Mouse (Mus musculus): ENCODE measurements around the gene Olfml2b. TPM values are rescaled to one million over a fixed set of nuclear protein-coding genes. Genes with fewer than 3 reads are reported as not detected.
A peak's percentile ranks its signal among the peaks of the same experiment; 100 is the strongest.

Olfml2b gene
- total RNA-seq, 2 experiments from 2014 or later, result 5.1 to 5.2 TPM

DNA sequence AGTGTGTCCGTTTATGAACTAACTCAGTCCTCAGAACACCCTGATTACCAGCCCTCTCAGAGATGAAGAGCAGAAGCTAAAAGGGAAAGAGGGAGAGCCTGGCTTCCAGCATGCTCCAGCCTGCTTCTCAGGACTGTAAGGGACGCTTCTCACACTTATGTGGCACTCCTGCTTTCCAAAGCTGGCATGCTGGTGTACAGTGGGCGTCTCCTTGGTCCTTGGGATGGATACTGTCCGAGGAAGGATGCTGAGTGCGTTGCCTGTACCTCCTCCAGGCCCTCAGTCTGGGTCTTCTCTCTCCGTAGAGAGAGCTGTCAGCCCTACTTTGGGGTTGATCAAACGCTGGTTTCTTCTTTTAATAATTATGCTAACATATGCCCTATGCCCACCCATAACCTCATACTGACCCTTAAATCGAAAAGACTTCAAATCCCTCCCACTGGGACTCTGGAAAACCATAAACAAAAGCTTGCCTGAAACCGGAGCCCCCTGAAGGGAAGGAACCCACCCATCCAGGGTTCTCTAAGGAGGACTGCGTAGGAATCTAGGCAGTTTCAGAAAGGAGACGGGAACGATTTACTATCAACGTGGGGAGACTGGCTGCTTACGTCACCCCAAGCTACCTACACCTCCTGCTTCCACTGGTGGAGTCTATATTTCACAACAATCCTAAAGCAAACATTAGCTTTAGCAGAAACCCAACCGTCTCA, 1.7 kb downstream of the Olfml2b start:
- no peak for DNase-seq (ENCODE audit: low spot score in 2 of 2)

DNA sequence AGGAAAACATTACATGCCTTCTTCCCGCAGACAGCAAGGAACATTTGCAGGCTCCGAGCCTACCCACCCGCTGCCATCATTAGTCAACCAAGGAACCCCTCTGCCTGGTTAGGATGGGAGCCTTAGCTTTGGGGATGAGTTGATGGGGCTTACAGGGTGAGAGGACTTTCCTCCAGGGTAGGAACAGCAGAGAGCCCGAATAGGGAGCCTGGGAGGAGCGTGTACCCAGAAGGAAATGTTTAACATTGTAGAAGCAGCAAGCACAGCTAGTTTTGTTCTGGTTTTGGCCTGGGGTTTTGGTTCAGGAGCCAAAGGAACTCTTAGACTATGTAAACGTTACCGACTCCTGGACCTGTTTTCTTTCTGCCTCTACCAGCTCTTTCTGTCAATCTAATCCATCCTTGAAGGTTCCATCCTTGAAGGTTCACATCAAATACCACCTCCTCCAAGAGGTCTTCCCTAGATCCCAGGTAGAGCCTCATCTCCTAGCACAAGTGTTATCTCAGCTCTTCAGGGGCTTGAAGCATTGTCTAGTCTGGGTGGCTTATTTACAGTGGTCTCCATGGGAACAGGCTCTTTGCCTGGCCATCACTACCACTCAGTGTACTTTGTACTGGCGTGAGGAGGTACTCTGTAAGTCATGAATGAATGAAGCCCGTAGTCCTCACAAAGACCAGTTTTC, 2.4 kb downstream of the Olfml2b start:
- DNase-seq (ENCODE audit: low spot score in 2 of 2), result no peak

DNA sequence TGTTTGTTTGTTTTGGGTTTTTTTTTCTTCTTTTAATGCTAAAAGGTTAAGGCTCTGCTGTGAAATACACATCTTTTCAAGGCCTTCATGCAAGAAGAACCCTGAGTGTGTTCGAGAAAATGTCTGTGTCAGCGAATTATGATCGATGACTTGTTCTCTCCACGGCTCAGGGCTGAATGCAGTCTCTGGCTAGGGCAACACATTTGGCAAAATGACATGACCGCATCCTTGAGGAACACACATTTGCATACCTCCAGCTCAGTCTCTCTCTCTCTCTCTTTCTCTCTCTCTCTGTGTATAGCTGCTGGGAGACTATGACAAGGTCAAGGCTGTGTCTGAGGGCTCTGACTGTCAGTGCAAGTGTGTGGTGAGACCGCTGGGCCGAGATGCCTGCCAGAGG, 3.0 kb downstream of the Olfml2b start:
- DNase-seq (ENCODE audit: low spot score in 2 of 2), result peak in 1 of 2 experiments; percentile 36

DNA sequence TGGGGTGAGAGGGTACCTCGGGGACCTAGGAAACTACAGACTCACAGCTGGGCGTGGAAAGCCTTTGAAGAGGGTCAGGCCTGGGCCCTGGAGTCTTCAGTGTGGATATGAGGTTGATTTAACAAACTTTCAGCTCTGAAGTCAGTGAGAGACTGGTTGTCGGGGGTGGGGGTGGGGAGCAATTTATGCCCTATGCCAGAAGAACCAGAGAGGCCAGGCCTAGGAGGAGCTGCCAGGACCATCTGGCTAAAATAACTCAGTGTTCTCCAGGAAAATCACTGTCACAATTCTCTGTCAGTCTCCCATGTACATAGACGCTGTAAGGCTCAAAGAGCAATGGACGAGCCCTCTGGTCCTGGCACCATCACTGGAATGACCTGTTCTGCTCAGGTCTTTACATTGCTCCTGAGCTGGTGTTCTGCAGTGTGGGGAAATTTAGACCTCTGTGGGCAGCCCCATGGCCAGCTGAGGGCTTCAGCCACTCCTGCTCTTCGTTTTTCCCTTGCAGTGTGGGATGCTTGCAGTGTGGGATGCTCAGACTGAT, 3.7 kb downstream of the Olfml2b start:
- no peak for DNase-seq (ENCODE audit: low spot score in 2 of 2)

DNA sequence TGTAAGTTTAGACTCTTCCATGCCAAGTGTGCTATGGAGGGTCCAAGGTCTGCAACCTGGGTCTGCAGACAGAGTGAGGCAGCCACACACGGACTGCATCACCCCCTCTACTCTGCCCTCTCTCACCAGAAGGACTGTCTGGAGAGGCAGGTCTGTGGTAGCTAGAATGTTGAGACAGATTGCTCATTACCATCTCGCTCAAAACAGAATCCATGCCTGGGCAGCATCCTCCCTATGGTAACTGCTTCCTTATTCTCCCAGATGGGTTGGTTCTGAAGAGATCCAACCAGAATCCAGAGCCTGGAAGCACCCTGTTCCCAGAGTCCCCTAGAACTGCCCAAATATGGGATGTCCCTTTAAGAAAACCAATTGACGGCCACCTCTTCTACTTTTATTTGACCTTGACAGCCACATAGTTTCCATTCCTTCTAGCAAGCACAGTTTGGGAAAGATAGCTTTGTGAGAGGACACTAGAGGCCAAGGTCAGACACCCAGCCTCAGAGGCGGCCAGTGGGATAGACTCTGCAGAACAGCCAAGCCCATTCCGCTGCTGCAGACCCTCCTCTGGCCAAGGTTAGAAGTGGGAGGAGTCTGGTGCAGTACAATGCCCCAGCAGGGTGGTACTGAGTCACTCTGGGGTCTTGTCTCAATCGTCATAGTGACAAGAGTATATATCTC, 6.9 kb downstream of the Olfml2b start:
- no peak for DNase-seq (ENCODE audit: low spot score in 2 of 2)

DNA sequence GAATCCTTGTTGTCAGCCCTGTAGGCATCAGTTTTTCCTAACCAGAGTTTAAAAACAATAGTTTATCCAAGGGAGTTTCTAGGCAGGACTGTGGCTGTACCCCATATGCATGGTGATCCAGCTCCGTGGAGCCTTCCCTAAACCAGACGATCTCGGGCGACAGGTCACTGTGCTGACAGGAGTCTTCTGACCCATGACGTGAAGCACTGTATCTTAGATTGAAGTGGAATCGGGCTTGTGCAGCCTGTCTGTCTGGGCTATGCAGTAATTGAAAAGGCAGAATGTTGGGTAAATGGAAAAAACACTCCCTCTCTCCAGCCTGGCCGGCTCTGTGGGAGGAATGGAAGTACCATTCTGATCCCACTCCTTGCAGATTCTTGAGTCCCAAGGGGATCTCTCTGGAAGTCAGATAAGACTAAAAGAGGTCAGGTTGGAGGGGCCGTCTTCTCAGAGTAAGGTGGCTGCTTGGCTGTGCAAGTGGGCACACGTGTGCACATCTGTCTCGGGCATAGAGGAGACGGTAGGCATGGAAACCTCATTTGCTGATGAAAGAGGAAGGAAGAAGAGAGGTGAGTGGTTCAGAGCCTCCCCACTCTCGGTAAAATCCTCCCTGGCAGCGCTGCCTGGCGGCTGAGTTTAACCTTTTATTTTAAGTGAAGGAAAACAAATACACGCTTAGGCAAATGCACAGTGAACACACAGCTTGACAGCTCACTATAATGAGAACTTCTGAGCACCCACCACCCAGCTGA, 7.8 kb downstream of the Olfml2b start:
- DNase-seq (ENCODE audit: low spot score in 2 of 2), result no peak

DNA sequence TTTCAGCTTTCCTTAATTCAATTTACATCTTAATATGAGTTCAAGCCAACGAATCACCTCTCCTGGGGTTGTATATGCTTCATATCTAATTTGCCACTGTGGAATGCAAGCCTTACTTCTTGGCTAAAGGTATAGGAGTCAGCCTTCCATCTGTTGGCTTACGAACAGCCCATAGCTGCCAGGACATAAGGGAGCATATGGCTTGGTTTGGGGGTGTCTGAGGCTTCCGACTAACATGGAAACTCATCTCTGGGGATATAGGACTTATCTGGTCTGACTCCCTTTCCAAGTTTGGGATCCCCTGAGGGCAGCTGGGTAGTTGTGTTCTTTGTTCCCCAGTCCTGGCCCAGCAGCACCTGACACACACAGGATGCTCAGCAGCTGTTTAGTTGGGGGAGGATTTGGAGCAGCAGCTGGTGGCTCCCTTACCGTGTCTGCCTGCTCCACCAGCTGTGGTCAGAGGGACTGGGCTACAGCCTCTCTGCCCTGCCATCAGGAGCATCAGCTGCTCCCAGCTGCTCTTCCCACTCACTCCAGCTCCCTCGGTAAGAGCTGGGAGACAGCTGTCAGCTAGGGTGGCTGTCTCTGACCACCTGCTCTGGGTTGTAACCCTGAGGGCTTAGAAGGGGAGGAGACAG, 11.1 kb downstream of the Olfml2b start:
- DNase-seq (ENCODE audit: low spot score in 2 of 2), result no peak

DNA sequence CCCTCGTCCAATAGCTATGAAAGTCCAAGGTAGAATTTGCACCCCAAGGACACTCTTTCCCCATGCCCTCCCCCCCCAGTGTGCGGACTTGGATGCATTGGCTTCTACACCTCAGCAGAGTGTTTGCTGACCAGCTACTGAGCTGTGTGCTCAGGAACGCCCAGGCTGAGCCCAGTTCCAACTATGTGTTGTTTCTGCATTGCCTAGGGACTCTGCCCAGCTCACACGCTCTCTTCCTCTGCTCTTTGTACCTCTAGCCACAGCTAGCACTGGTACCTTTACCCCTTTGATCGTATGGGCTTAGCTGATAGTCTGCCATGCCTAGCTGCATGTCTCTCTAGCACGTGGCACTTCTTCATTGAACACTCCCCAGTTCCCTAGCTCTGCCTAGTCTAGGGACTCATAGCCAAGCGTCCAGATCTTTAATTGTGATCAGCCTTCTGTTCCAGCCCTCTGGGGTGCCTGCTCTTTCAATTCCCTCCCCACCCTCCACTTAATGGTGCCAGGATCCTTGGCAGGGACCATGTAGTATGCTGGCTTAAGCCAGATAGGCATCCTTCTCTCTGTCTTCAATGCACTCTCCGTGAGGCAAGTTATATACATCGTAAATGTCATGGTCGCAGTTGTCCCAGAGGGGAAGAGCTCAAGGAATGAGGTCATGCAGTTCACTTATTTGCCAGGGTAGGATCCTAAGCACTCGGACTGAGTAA, 12.3 kb downstream of the Olfml2b start:
- DNase-seq (ENCODE audit: low spot score in 2 of 2), result no peak

DNA sequence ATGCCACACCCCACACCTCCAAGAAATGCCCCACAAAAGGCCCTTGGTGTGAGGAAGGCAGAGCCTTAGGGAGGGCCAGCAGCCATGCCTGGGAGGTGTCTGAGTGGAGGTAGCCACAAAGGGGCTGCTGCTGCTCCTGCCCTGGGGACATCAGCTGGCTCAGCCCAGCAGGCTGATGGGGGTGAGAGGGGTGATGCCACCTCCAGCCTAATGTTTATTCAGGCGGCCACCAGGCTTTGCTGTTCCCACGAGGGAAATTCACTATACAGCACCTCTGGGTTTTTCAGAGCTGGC, 12.8 kb downstream of the Olfml2b start:
- no peak for DNase-seq (ENCODE audit: low spot score in 2 of 2)

DNA sequence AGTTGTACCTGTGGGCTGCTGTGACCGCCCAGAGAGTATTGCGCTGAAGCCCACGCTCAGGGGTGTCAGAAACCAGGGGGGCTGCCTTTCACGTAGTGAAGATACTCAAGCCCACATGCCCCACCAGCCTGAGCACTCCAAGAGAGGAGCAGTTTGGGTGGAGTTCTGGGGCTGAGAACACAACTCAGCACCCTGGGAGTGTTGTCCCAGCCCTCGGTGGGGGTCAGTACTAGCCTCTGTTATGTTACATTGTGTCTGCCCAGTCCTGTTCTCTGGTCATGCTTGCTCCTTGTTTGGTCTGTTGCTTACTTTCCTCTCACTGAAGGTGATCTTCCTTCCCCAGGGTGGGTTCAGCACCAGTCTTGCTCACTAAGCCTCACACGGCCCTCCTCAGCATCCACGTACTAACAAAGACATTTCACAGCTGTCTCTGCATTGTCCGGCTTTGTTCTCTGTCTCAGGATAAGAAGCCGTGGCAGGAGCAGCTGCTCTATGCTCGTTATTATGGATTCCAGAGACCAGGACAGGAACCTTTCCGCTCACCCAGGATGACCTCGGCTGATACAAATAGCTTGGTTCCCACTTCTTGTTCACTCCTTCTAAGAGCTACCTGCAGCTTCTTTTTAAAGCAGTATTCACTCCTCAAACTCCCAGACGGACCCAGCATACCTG, 13.4 kb downstream of the Olfml2b start:
- no peak for DNase-seq (ENCODE audit: low spot score in 2 of 2)

DNA sequence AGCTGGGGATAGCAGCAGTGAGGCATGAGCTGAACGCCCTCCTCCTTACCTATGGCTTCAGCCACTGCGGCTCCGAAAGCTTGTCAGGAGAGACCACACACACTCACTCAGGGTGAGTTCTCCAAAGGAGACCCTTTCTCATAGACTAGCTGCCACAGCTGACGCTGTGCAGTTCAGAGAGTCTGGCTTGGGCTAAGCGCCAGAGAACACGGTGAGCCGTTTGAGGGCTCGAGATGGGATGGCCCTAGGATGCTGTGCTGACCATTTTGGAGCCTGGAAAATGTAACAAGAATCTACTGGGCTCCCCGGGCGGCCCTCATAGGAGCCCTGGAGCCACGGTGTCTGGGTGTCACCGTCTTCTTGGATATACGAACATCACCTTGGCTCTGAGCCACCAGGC, 14.9 kb downstream of the Olfml2b start:
- no peak for DNase-seq (ENCODE audit: low spot score in 2 of 2)

DNA sequence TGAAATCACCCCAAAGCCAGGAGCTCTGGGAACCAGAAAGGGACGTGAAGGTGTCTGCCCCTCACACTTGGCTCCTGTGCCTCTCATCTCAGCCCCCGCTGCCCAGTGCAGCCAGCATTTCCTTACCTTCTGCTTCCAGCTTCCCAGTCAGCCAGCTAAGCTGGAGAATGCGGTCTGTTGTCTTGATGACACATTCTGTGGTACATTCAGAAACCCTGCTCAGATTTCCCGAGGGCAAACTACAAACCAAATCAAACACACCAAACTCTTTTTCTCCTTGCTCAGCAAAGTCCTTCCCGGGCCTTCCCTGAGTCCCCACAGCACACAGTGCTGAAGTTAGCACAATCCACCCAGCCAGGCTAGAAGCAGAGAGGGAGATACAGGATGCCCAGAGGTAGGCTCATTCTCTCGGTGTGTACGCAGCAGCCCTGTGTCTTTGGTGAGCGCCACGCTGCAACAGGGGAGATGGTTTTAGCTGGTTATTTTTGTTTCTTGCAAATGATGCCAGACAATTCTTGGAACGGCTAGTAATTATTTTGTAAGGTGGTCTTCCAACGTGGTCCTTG, 20.4 kb downstream of the Olfml2b start:
- DNase-seq (ENCODE audit: low spot score in 2 of 2), result peak in 1 of 2 experiments; percentile 11

DNA sequence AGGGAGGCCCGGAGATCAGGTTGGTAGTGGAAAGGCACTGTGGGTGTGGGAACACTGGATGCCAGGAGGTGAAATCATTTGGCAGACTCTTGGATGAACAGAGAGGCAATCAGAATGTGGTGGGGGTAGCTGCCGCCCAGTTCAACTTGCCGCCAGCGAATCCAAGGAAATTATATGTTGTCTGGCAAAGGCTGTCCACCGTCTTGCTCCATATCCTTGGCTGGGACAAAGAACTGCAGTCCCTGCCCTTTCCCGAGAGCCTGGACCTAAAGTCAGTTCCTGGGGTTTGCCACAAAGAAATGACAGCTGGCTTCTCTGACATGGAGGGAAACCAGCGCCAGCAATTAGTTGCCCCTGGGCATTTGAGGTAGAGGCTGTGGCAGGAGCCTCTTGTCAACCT, 20.9 kb downstream of the Olfml2b start:
- DNase-seq (ENCODE audit: low spot score in 2 of 2), result peak in 1 of 2 experiments; percentile 11

DNA sequence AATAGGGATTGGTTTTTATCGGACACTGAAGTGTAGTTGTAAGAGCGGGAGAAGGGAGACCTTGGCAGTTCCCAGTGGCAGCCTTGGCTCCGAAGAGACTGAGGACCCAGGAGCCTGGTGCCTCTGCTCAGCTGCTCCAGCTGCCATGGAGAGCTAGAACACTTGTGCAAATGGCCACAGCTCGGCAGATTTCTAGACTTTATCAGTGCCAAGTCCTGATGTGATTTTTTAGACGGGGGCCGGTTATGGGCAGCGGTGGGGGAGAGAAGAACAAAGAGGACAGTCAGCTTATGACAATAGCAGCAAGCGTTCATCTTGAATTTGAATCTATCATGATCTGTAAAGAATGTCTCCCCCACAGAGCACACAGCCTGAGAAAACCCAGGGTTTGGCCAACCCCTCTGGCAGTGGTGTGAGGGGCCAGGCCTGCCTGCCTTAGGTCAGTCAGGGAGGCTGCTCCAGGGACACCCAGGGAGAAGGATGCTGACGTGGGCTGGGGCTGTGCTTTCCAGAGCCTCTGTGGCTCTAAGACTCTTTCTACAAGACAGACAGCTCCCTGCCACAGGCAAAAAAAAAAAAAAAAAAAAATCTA, 29.9 kb downstream of the Olfml2b start:
- DNase-seq (ENCODE audit: low spot score in 2 of 2), result no peak

DNA sequence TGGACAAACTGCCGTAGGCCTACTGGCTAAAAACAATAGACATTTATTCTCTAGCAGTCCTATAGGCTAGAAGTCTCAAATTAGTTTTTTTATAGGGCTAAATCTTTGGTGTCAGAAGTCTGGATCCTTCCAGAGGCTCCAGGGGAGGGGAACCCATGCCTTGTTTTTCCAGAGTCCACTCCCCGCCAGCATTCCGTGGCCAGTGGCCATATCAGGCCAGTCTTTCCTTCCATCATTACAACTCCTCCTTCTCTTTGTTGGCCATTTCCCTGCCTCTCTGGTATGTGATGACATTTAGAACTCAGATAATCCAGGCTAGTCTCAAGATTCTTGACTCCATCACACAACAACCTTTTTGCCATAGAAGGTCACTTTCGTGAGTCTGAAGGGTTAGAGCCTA, 33.3 kb downstream of the Olfml2b start:
- no peak for DNase-seq (ENCODE audit: low spot score in 2 of 2)

DNA sequence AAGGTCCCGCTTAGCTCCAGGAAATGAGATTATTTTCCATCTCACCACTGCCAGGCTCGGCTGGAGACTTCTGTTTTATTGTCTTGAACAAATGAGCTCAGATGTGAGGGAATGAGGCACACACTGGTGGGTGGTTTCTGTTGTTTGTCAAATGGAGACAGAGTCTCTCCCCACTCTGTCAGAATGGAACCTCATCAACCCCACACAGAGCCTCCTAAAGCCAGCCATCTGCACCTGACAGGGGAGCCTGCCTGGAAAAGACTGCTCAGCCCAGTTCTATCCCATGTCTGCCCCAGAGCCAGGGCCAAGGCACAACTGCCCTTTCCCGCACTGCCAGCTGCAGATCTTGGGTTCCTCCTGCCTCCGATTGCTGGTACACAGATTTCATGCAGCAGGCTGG, 34.5 kb downstream of the Olfml2b start:
- DNase-seq (ENCODE audit: low spot score in 2 of 2), result no peak

DNA sequence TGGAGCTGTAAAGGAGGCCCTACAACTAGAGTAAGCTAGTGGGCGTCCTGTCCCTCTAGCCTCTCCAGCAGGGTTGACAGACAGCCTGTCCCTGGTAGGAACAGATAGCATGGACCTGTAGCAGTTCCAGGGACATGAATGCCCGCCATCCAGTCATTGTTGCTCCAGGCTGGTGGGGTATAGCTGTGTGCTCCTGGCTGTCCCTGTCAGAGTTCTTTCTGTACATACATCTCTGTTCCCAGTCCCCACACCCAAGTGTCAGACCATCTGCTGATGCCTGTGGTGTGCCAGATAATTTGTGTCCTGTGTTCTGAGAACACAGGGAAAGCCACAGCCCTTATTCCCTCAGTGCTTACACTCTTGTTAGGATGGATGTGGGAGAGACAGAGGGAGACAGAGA, 35.3 kb downstream of the Olfml2b start:
- DNase-seq (ENCODE audit: low spot score in 2 of 2), result no peak

DNA sequence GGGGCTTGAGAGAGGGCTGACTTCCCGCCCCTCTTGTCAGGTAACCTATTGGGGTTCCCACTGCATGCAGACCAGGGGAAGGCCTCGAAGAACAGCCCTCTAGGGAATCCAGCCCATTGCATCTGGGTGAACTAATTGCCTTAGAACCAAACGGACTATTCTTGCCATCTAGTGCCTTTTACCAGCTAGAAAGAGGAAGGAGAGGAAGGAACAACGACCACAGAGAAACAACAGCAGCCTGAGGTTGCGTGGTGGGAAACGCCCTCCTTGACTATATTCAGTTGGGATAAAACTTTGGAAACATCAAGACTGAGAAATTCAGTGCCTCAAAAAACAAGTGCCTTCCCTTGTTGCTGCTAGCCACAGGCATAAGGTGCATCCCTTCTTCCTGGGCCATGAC, 39.5 kb downstream of the Olfml2b start:
- DNase-seq (ENCODE audit: low spot score in 2 of 2), result no peak

DNA sequence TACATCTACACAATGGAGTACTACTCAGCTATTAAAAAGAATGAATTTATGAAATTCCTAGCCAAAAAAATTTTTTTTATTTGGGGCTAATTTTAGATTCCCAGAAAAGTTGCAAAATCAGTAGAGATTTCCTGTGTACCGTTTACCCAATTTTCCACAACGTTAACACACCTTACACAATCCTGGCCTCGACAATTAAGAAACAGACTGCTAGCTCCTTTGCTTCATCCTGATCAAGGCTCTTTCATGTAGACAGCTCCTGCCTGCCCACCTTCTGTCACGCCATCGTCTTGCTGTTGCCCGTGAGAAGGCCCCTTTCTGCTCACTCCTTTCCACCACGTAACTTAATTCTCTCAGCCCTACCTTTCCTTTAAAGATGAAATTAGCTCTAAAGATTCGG, 45.4 kb downstream of the Olfml2b start:
- DNase-seq (ENCODE audit: low spot score in 2 of 2), result no peak
